Mouse (Mus musculus) bone marrow, adult 2 months (tissue): ENCODE measurements around the gene Gpr152. TPM values are rescaled to one million over a fixed set of nuclear protein-coding genes. Genes with fewer than 3 reads are reported as not detected.

ENCODE experiments used
- H3K27ac ChIP-seq: fragments of 200-500 bp; 2 replicates; pipeline ENCODE4 v1.5.1; 2012; ENCODE audit warnings: low read depth, mild to moderate bottlenecking, control low read depth, inconsistent platforms, low read length; ENCODE audit not compliant: control insufficient read depth, poor library complexity, insufficient read depth
- H3K4me1 ChIP-seq: fragments of 200-500 bp; 2 replicates; pipeline ENCODE4 v1.6.1; 2011; ENCODE audit warnings: low read length; ENCODE audit not compliant: control insufficient read depth, insufficient read depth
- H3K4me3 ChIP-seq: fragments of 200-500 bp; replicated peaks from 2 replicates; pipeline ENCODE3; 2011; ENCODE audit warnings: mild to moderate bottlenecking, low read depth, low read length, control low read depth; ENCODE audit not compliant: control insufficient read depth
- CTCF ChIP-seq: fragments of 200-500 bp; IDR thresholded peaks from 2 replicates; pipeline ENCODE4 v1.5.1; 2011; ENCODE audit warnings: low read length, control low read depth; ENCODE audit not compliant: control insufficient read depth, insufficient read depth
- POLR2A ChIP-seq: fragments of 200-500 bp; IDR thresholded peaks from 2 replicates; pipeline ENCODE4 v1.6.1; 2011; ENCODE audit warnings: low read depth, mild to moderate bottlenecking, control low read depth, low read length, borderline replicate concordance; ENCODE audit not compliant: control insufficient read depth
- WGBS: fragments of 180-500 bp; shearing (Covaris S2); methylation state at CpG from one replicate; pipeline ENCODE4 v1.1.7; 2018; 5-methylcytosine and 5-hydroxymethylcytosine counted together
- polyA plus RNA-seq: library from polyadenylated mRNA; stranded (reverse); fragments of >200 nt; gene quantifications from 2 replicates; pipeline ENCODE4 v1.2.4, GENCODE M21; 2011; ENCODE audit warnings: low replicate concordance; ENCODE audit not compliant: missing spikeins, insufficient read depth, insufficient read length

Gene Gpr152
- polyA plus RNA-seq, 1 experiment: not detected

DNA sequence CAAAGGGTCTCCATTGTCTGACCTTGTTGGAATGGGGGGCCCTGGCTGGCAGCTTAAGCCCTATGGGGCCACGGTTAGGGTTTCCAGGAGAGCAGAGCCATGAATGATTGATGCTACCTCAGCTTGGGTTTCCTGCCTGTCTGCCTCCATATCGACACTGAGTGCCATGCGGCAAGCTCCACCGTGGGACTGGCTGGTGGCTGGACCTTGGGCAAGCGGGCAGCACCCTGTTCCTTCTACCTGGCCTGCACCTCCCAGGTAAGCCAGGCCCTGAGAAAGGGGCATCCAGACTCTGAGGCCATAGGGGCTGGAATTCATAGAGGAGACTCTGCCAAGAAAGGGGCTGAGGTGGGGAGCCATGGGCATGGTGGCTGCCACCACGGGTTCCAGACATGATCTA is 560 bp downstream of the Gpr152 start:
- H3K4me3 ChIP-seq: no peak overlapping the region
- H3K4me1 ChIP-seq: peaks cover 2% of the 10 kb centered on the region
- no peak overlapping the region for H3K27ac ChIP-seq
- WGBS: 68% methylated on average over 6 of the region's 6 CpGs
- TF ChIP-seq POLR2A: no peak
- no peak for TF ChIP-seq CTCF

DNA sequence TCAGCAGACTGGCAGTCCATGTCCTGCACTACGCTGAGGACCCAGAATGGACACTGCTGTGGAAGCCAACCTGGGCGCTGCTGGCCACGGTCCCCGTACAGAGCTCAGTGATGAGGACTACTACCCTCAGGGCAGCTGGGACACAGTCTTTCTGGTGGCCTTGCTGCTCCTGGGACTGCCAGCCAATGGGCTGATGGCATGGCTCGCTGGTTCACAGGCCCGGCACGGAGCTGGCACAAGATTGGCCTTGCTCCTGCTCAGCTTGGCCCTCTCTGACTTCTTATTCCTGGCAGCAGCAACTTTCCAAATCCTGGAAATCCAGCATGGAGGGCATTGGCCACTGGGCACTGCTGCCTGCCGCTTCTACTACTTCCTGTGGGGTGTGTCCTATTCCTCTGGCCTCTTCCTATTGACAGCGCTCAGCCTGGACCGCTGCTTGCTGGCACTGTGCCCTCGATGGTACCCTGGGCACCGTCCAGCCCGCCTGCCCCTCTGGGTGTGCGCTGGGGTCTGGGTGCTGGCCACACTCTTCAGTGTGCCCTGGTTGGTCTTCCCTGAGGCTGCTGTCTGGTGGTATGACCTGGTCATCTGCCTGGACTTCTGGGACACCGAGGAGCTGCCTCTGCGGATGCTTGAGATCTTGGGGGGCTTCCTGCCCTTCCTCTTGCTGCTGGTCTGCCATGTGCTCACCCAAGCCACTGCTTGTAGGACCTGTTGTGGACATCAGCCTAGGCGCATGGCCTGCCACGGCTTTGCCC is 3.0 kb downstream of the Gpr152 start:
- no peak; the same call in 1 of the 2 replicates for TF ChIP-seq POLR2A
- TF ChIP-seq CTCF: no peak
- Histone ChIP-seq H3K4me1 (peaks cover 5% of the 10 kb centered on the region), H3K27ac (no peak overlapping the region), H3K4me3 (no peak overlapping the region)
- 87% methylated on average over 18 of the region's 18 CpGs for WGBS

GRCm38 (mm10) chr19:4143759-4144268 is 4.2 kb downstream of the Gpr152 start, which contains the start of gene Cabp4:
Gene Cabp4, minus strand, starts transcription at chr19:4144033.
- TF ChIP-seq CTCF (no peak), POLR2A (no peak)
- peaks cover 9% of the 10 kb centered on the region for H3K4me1 ChIP-seq
- H3K27ac ChIP-seq: peak within 1 kb of the TSS; percentile 69
- 54% methylated on average over 7 of the region's 7 CpGs for WGBS
- H3K4me3 ChIP-seq: no peak within 1 kb of the TSS

- Histone ChIP-seq H3K4me1 (peaks cover 9% of the 10 kb centered on the region), H3K27ac (peak overlapping the region; percentile 69), H3K4me3 (no peak overlapping the region)
- TF ChIP-seq POLR2A (no peak), CTCF (no peak)
- WGBS: 54% methylated on average over 16 of the region's 16 CpGs
These were observed 5.2 kb downstream of the Gpr152 start for GRCm38 (mm10) chr19:4144550-4145498.

- H3K4me3 ChIP-seq: no peak overlapping the region
- TF ChIP-seq CTCF (no peak), POLR2A (no peak)
- 89% methylated on average over 5 of the region's 5 CpGs for WGBS
- peaks cover 11% of the 10 kb centered on the region for H3K4me1 ChIP-seq
- H3K27ac ChIP-seq: no peak overlapping the region
These were observed 6.3 kb downstream of the Gpr152 start for GRCm38 (mm10) chr19:4145936-4146335.

GRCm38 (mm10) chr19:4146366-4147021 is 6.9 kb downstream of the Gpr152 start:
- Histone ChIP-seq H3K27ac (peak overlapping the region; percentile 16; the same call in 1 of the 2 replicates), H3K4me3 (no peak overlapping the region), H3K4me1 (peaks cover 11% of the 10 kb centered on the region)
- WGBS: 78% methylated on average over 12 of the region's 12 CpGs
- TF ChIP-seq CTCF (no peak), POLR2A (no peak)

DNA sequence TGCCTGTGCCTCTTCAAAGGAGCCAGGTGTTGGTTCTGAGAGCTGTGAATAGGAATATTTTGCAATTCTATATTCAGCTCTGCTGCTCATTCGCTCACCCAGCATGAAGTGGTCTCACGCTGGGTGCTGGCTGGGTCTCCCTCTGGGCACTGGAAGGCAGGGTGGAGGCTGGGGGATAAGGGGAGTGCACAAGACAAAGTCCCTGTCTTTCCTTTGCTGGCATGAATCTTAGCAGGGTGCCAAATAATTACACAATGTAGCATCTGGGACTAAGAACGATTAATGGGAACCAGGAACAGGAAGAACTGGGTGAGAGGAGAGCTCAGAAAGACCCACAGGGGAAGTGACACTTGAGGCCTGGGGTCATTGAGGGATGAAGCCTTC is 7.4 kb downstream of the Gpr152 start:
- H3K4me3 ChIP-seq: no peak overlapping the region
- 47% methylated on average over 3 of the region's 3 CpGs for WGBS
- no peak for TF ChIP-seq CTCF
- TF ChIP-seq POLR2A: no peak
- H3K4me1 ChIP-seq: peaks cover 11% of the 10 kb centered on the region
- peak overlapping the region; percentile 40 for H3K27ac ChIP-seq

DNA sequence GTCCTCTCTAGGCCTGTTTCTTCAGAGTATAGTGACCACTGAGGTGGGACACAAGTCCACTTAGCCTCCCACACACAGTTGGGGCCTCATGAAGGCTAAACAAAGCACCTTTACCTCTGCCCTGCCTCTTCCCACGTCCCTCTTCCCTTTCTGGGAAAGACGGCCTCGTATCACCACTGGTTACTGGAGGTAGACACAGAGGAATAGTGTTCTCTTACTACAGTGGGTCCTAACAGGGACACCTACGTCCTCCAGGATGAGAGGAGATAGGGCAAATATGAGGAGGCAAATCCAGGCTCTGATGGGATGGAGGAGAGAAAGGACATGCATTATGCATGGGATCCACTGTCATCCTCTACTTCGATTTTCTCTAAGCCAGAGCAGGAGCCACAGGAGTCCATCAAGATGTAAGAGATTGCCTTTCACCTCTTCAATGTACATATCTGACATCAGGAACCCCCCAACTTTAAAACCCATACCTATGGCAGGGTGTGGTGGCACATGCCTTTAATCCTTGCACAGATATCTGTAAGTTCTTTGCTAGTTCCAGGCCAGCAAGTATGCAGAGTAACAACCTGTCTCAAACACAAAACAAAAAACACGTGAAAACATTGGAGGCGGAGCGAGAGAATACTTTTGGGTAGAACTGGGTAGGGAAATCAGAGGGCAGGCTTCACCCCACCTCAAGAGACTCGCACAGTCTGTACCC is 8.3 kb downstream of the Gpr152 start:
- Histone ChIP-seq H3K4me3 (peak overlapping the region; percentile 85), H3K4me1 (peaks cover 10% of the 10 kb centered on the region), H3K27ac (peak overlapping the region; percentile 90)
- TF ChIP-seq POLR2A (no peak), CTCF (no peak)
- 36% methylated on average over 9 of the region's 9 CpGs for WGBS
